Mouse (Mus musculus): ENCODE data around the gene Nicn1.

DNA sequence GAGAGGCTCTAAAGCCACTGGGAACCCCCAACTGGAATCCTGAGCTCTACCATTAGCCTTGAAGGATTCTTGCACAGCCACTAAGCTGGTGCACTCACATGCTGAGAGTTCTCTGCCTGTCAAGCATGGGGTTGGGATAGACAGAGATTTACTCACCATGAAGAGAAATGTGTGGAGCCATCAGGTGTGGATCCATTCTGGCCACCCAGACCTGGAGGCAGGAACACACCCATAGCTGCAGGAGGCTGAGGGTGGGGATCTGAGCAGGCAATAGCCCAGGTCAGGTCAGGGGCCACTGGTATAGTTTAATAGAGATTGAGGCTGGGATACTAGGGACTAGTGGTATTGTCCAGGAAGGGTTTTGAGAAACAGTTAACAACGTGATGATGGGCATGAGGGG is 14.9 kb downstream of the Nicn1 start:
- TF ChIP-seq POLR2A (IDR thresholded peaks at IDR 0.05; ENCODE audit: low read depth, low read length) (peak; percentile 58), CTCF (IDR thresholded peaks at IDR 0.05; ENCODE audit: borderline replicate concordance, insufficient read depth, low read length) (no peak)
